Mouse (Mus musculus) gastrocnemius, postnatal 10 days (tissue): Measurements from ENCODE around the gene Fgd3. TPM values are rescaled to one million over a fixed set of nuclear protein-coding genes. Genes with fewer than 3 reads are reported as not detected.
A peak's percentile ranks its signal among the peaks of the same experiment; 100 is the strongest.

Experiments
- DNase-seq: peaks from one replicate; pipeline ENCODE4 v3.0.0; 2021; ENCODE audit warnings: mixed read lengths
- total RNA-seq, 2 experiments: library from RNA; stranded (reverse); gene quantifications; 2 replicates each; pipeline ENCODE4 v1.2.3; 2021

Gene Fgd3
- total RNA-seq, 2 experiments from 2014 or later = 0.66 to 1.9 TPM

GRCm38 (mm10) chr13:49247740-49248466, 72.2 kb downstream of the Fgd3 start:
- DNase-seq = peak; percentile 29

- DNase-seq = no peak
Measured at GRCm38 (mm10) chr13:49247232-49247739, 72.8 kb downstream of the Fgd3 start.

GRCm38 (mm10) chr13:49246626-49247025, 73.5 kb downstream of the Fgd3 start:
- no peak for DNase-seq

GRCm38 (mm10) chr13:49246011-49246410, 74.1 kb downstream of the Fgd3 start:
- DNase-seq = no peak

- no peak for DNase-seq
Measured at GRCm38 (mm10) chr13:49245251-49245650, 74.9 kb downstream of the Fgd3 start.

- DNase-seq = no peak
Measured at GRCm38 (mm10) chr13:49243492-49243891, 76.6 kb downstream of the Fgd3 start.

- no peak for DNase-seq
Measured at GRCm38 (mm10) chr13:49242321-49243065, 77.6 kb downstream of the Fgd3 start.

- DNase-seq = no peak
Measured at GRCm38 (mm10) chr13:49238737-49239136, 81.4 kb downstream of the Fgd3 start.

- DNase-seq = no peak
Measured at GRCm38 (mm10) chr13:49237617-49238016, 82.5 kb downstream of the Fgd3 start.

- no peak for DNase-seq
Measured at GRCm38 (mm10) chr13:49234711-49235110, 85.4 kb downstream of the Fgd3 start.

- DNase-seq = no peak
Measured at GRCm38 (mm10) chr13:49233792-49234572, 86.1 kb downstream of the Fgd3 start.

- no peak for DNase-seq
Measured at GRCm38 (mm10) chr13:49225633-49226032, 94.5 kb downstream of the Fgd3 start.

GRCm38 (mm10) chr13:49225159-49225558, 95.0 kb downstream of the Fgd3 start:
- DNase-seq = no peak

GRCm38 (mm10) chr13:49224729-49225128, 95.4 kb downstream of the Fgd3 start:
- DNase-seq = no peak

GRCm38 (mm10) chr13:49224314-49224713, 95.8 kb downstream of the Fgd3 start:
- no peak for DNase-seq

- DNase-seq = no peak
Measured at GRCm38 (mm10) chr13:49220912-49221311, 99.2 kb downstream of the Fgd3 start.

GRCm38 (mm10) chr13:49219367-49219766, 100.7 kb downstream of the Fgd3 start:
- no peak for DNase-seq

- no peak for DNase-seq
Measured at GRCm38 (mm10) chr13:49218651-49219050, 101.5 kb downstream of the Fgd3 start.

- no peak for DNase-seq
Measured at GRCm38 (mm10) chr13:49216808-49217561, 103.1 kb downstream of the Fgd3 start.

GRCm38 (mm10) chr13:49216220-49216552, 103.9 kb downstream of the Fgd3 start:
- no peak for DNase-seq

- DNase-seq = peak; percentile 95
Measured at GRCm38 (mm10) chr13:49215504-49216219, 104.4 kb downstream of the Fgd3 start, which contains the start of gene Card19. Card19 (minus strand) TSS chr13:49216037.
